Mouse (Mus musculus) liver, adult 2 months (tissue): ENCODE measurements around the gene Card19.

Experiments
- CTCF ChIP-seq: fragments of 200-500 bp; IDR thresholded peaks from 2 replicates; pipeline ENCODE4 v1.5.1; 2011; ENCODE audit warnings: low read depth, low read length, control low read depth
- POLR2A ChIP-seq: fragments of 200-500 bp; IDR thresholded peaks from 2 replicates; pipeline ENCODE4 v1.6.1; 2011; ENCODE audit warnings: low read length, control low read depth; ENCODE audit not compliant: insufficient read depth; ENCODE audit errors: extremely low read depth

GRCm38 (mm10) chr13:49158040-49158713, 57.7 kb downstream of the Card19 start:
- TF ChIP-seq POLR2A, result no peak
- TF ChIP-seq CTCF, result no peak
